Mouse (Mus musculus) intestine, embryonic 14.5 days (tissue): ENCODE measurements at regions not wholly inside any gene's neighbourhood (a gene's known extent, or its start where the extent isn't known, plus 50 kb on each side); places are given as distances from the start of the nearest gene placed in this dataset.
A peak's percentile ranks its signal among the peaks of the same experiment; 100 is the strongest.
"Not testable (repeated sequence)": the region's sequence is repeated elsewhere in the genome, so short reads cannot be mapped to it uniquely, and the experiment has no call there.

Experiments used
- ATAC-seq: fragments of 200-750 bp; cut with Nextera tagmentation; replicated peaks from 2 replicates; pipeline ENCODE4 v1.8.0; 2017; ENCODE audit warnings: low read depth, moderate number of reproducible peaks, moderate TSS enrichment, moderate library complexity; ENCODE audit not compliant: low FRiP score, low TSS enrichment
- DNase-seq: peaks from one replicate; pipeline ENCODE4 v3.0.0-alpha.2; 2018; ENCODE audit warnings: low spot score
- H3K27ac ChIP-seq: fragments of 300-500 bp; sonication (generic); 2 replicates; pipeline ENCODE4 v1.5.1; 2014; ENCODE audit warnings: low read depth, mild to moderate bottlenecking, control low read depth
- H3K27me3 ChIP-seq: fragments of 300-500 bp; sonication (generic); replicated peaks from 2 replicates; pipeline ENCODE4 v1.6.1; 2014; ENCODE audit warnings: low read length, control low read depth; ENCODE audit not compliant: control insufficient read depth, insufficient read depth
- H3K36me3 ChIP-seq: fragments of 300-500 bp; sonication (generic); 2 replicates; pipeline ENCODE4 v1.6.1; 2014; ENCODE audit warnings: low read length, control low read depth; ENCODE audit not compliant: control insufficient read depth, insufficient read depth
- H3K4me1 ChIP-seq: fragments of 300-500 bp; sonication (generic); replicated peaks from 2 replicates; pipeline ENCODE4 v1.6.1; 2014; ENCODE audit warnings: low read length, control low read depth, mixed read lengths; ENCODE audit not compliant: control insufficient read depth, insufficient read depth
- H3K4me2 ChIP-seq: fragments of 300-500 bp; sonication (generic); 2 replicates; pipeline ENCODE4 v1.6.1; 2014; ENCODE audit warnings: low read length
- H3K4me3 ChIP-seq: fragments of 300-500 bp; sonication (generic); 2 replicates; pipeline ENCODE4 v1.5.1; 2014; ENCODE audit warnings: low read depth, low read length, control low read depth, mixed read lengths
- H3K9ac ChIP-seq: fragments of 300-500 bp; sonication (generic); 2 replicates; pipeline ENCODE4 v1.6.1; 2014; ENCODE audit warnings: mild to moderate bottlenecking, low read length
- H3K9me3 ChIP-seq: fragments of 300-500 bp; sonication (generic); 2 replicates; pipeline ENCODE4 v1.6.1; 2016; ENCODE audit warnings: low read length, control low read depth; ENCODE audit not compliant: control insufficient read depth
- WGBS: fragments of 180-500 bp; shearing (Covaris S2); extraction: QIAGEN DNeasy Blood & Tissue Kit; methylation state at CpG from one replicate; pipeline ENCODE4 v1.1.7; 2014; 5-methylcytosine and 5-hydroxymethylcytosine counted together

DNA sequence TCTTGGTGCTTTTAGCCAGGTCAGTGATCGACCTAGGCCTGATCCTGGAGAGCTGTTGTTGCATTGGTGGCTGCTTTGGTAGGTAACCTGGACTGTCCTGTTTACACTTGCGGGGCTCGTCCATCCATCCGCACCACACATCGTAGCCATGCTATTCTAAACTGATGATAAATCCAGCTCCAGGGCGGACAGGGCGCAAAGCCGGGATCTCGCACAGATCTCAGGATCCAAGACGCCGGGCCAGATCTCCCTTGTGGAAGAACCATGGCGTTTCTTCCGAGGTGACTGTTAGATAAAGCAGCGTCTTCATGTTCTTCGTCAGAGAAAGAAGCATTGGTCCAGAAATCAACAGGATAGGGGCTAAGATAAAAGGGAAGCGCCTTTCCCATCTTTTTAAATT is 115.6 kb downstream of the Sec16b start:
- ATAC-seq = not testable (repeated sequence)

DNA sequence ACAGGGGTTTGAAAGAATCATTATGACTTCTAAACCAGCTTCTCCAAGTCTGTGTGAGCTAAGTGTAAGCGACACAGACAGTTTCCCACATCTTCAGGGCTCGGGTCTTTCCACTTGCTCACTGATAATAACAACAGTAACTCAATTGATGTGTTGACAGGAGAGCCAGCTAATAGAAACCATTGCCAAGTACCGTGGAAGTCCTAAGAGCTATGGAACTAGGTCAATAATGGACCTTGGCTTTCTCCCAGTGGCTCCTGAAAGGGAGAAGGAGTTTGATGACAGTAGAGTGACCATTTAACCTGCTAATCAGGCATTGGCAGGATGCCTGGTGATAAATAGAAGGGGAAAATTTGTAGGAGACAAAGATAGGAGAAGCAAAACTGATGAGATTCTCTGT is 126.1 kb downstream of the Sec16b start:
- DNase-seq (no peak), ATAC-seq (no peak)
- no peaks in the 10 kb centered on the region for H3K36me3 ChIP-seq
- no peak overlapping the region for H3K4me2 ChIP-seq
- no peak overlapping the region for H3K4me3 ChIP-seq
- H3K27ac ChIP-seq = no peak overlapping the region
- H3K4me1 ChIP-seq = no peaks in the 10 kb centered on the region
- no peaks in the 10 kb centered on the region for H3K9me3 ChIP-seq
- H3K9ac ChIP-seq = no peak overlapping the region
- WGBS = 66% methylated on average over 3 of the region's 3 CpGs
- no peaks in the 10 kb centered on the region for H3K27me3 ChIP-seq

More for the DNA sequence above, 115.6 kb downstream of the Sec16b start:
- H3K4me3 ChIP-seq, H3K36me3 ChIP-seq, H3K4me2 ChIP-seq, H3K9ac ChIP-seq, H3K9me3 ChIP-seq, H3K27ac ChIP-seq, H3K27me3 ChIP-seq, H3K4me1 ChIP-seq: not testable (repeated sequence)
- 75% methylated on average over 16 of the region's 16 CpGs for WGBS
- peak; percentile 27 for DNase-seq

DNA sequence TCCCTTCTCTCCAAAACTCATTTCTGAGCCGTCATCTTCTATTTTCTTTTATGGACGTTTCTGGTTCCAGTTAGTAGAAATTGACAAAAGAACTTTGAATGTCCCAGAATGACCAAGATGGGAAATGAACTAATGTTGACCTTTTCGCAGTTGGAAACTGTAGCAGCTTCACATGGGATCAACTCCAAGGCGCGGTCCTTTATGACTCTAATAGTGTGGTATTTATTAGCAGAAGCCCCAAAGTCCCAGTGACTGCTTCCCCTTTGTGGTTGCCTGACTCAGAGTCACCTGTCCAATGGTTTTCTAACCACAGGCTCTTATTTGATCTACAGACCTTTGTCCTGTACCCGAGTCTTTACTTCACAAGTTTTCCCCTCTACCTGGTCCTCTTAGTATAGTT is 126.9 kb downstream of the Sec16b start:
- DNase-seq = no peak
- H3K27ac ChIP-seq = no peak overlapping the region
- H3K9ac ChIP-seq = no peak overlapping the region
- no peak overlapping the region for H3K4me3 ChIP-seq
- H3K27me3 ChIP-seq = no peaks in the 10 kb centered on the region
- H3K9me3 ChIP-seq = no peaks in the 10 kb centered on the region
- H3K36me3 ChIP-seq = no peaks in the 10 kb centered on the region
- 83% methylated on average over 6 of the region's 6 CpGs for WGBS
- no peak overlapping the region for H3K4me2 ChIP-seq
- 0 out of 2 replicates have a peak, but pooled peaks have one; percentile 58 for ATAC-seq
- no peaks in the 10 kb centered on the region for H3K4me1 ChIP-seq

DNA sequence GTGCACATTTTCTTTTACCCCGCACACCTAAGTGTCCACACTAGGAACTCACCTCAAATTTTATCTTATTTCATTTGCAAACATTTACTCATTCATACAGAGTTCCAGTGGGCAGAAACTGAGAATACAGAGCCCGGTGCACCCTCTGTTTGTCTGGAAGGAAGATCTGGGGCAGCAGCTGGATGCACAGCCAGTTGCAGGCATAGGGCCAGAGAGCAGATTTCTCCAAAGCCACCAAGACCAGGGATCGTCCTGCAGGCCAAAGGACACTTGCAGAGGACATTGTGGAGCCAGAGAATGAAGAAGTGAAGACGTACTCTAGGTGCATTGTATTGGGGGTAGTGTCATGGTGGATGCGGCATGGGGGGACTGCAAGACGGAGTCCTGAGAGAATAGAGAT is 129.2 kb downstream of the Sec16b start:
- H3K4me3 ChIP-seq = no peak overlapping the region
- no peak for ATAC-seq
- WGBS = 86% methylated on average over 6 of the region's 6 CpGs
- DNase-seq = no peak
- H3K4me2 ChIP-seq = no peak overlapping the region
- H3K9me3 ChIP-seq = no peaks in the 10 kb centered on the region
- no peak overlapping the region for H3K27ac ChIP-seq
- H3K9ac ChIP-seq = no peak overlapping the region
- H3K4me1 ChIP-seq = no peaks in the 10 kb centered on the region
- H3K27me3 ChIP-seq = no peaks in the 10 kb centered on the region
- H3K36me3 ChIP-seq = no peaks in the 10 kb centered on the region

DNA sequence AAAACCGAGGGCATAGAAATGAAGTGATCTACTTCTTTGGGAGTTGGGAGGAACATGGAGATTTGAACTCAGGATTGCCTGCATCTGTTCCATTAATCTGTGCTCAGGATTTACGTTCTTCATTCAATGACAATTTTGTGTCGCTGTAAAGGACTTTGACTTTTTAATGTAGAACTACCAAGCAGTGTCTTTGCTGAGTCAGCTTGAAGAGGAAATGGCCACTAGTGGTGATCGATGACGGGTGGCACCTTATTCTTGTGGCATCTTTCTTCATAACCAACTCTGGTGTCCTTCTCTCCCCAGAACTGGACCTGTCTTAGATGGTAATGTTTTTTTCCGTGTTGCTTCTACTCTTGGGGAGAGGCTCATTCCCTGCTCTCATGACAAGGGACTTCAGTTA is 137.0 kb downstream of the Sec16b start:
- Histone ChIP-seq H3K27ac (no peak overlapping the region), H3K4me3 (no peak overlapping the region), H3K4me2 (no peak overlapping the region), H3K27me3 (no peaks in the 10 kb centered on the region), H3K4me1 (no peaks in the 10 kb centered on the region), H3K36me3 (no peaks in the 10 kb centered on the region), H3K9me3 (no peaks in the 10 kb centered on the region), H3K9ac (no peak overlapping the region)
- DNase-seq (no peak), ATAC-seq (no peak)
- 84% methylated on average over 6 of the region's 6 CpGs for WGBS

DNA sequence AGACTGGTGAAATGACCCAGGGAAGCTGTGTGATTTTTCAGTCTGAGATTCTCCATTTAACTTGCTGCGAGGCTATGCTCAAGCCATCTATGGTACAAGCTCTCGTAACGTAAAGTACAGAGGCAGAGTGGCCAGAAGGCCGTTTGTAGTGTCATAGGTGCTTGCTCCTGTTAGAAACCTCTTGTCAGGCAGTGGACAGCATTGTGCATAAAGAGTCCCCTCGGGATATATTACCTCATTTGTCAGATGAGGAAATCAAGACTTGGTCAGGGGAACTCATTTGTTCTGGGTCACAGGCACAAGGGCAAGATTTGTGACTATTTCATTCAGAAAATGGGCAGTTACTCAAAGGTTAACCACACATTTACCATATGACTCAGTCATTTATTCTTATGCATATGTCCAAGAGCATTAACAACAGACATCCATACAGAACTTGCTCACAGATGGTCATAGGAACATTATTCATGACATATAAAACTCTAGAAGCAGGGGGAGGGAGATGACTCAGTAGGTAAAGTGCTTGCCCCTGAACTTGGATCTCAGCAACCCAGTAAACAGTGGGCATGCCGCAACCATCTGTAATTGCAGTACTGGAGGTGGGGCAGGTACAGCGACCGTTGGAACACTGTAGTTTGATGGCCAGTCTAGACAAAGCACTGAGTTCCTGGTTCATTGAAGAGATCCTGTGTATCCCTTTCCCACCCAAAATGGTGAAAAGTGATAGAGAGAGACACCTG is 139.3 kb downstream of the Sec16b start:
- no peak for DNase-seq
- Histone ChIP-seq H3K9ac (no peak overlapping the region), H3K4me1 (no peaks in the 10 kb centered on the region), H3K4me3 (no peak overlapping the region), H3K27me3 (no peaks in the 10 kb centered on the region), H3K36me3 (no peaks in the 10 kb centered on the region), H3K4me2 (no peak overlapping the region), H3K27ac (no peak overlapping the region), H3K9me3 (no peaks in the 10 kb centered on the region)
- 80% methylated on average over 8 of the region's 8 CpGs for WGBS
- ATAC-seq = no peak

DNA sequence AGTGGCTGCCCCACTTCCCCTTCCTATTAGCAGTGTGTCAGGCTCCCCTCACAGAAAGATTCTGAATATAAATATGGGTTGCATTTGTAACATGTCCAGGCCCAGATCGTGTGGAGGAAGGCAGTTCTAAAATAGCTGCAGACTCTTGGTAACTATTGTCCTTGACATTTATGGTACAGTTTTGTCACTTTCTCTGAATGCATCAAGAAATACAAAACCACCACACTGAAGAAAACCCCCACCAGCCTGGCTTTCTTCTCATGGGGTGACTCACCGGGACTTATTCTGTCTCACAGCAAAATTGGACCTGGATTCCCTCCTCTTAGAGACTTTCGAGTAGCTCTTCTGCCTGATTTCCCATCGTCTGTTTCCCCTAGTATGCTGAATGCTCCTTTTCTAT is 148.9 kb downstream of the Sec16b start:
- Histone ChIP-seq H3K4me3 (no peak overlapping the region), H3K9ac (no peak overlapping the region), H3K27ac (no peak overlapping the region), H3K9me3 (no peaks in the 10 kb centered on the region), H3K27me3 (no peaks in the 10 kb centered on the region), H3K36me3 (no peaks in the 10 kb centered on the region), H3K4me1 (no peaks in the 10 kb centered on the region), H3K4me2 (no peak overlapping the region)
- no peak for DNase-seq
- no peak for ATAC-seq
- WGBS = 81% methylated on average over 4 of the region's 4 CpGs

DNA sequence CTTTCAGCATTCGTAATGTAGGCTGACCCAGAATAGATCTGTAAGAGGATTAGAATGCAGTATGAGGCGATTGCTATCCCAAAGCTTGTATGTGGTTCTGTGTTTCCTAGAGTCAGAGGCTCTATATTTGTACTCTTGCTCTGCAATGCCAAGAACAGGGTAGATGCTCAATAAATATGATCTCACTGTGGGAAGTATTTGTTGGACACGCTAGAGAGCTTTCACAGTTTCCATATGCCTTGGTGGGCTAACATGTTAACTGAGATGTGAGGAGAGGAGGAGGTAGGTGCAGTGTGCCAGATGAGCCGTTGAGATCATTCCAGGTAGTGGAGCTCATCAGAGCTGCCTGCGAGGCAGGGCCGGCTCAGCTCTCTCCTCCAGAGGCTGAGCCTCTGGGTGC is 163.1 kb downstream of the Sec16b start:
- ATAC-seq (no peak), DNase-seq (no peak)
- Histone ChIP-seq H3K4me1 (no peaks in the 10 kb centered on the region), H3K36me3 (no peaks in the 10 kb centered on the region), H3K9me3 (no peaks in the 10 kb centered on the region), H3K4me2 (no peak overlapping the region), H3K27me3 (no peaks in the 10 kb centered on the region), H3K27ac (no peak overlapping the region), H3K4me3 (no peak overlapping the region), H3K9ac (no peak overlapping the region)
- WGBS = 87% methylated on average over 6 of the region's 6 CpGs

DNA sequence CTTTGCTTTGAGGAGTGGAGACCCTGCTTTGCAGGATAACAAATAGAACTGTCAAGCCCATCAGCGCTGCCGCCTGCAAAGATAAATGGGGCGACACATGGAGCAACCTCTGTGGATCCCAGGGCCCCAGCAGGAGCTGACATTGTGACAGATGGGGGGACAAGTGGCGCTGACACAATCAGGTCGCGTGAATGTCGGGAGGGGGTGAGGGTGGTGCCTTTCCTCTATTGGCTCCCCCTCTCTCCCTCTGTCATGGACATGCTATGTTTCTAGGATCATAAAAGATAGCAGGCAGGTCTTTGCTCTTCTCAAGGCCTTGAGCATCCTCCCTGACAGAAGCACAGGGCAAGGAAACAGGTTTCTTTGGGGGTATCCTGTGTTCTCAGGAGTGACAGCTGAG is 177.8 kb downstream of the Sec16b start:
- H3K4me2 ChIP-seq = no peak overlapping the region
- DNase-seq (no peak), ATAC-seq (no peak)
- H3K36me3 ChIP-seq = no peaks in the 10 kb centered on the region
- no peaks in the 10 kb centered on the region for H3K9me3 ChIP-seq
- no peak overlapping the region for H3K4me3 ChIP-seq
- H3K4me1 ChIP-seq = no peaks in the 10 kb centered on the region
- H3K9ac ChIP-seq = no peak overlapping the region
- no peaks in the 10 kb centered on the region for H3K27me3 ChIP-seq
- H3K27ac ChIP-seq = no peak overlapping the region
- 32% methylated on average over 7 of the region's 7 CpGs for WGBS
